Mouse (Mus musculus): ENCODE data around the gene Prph. TPM values are rescaled to one million over a fixed set of nuclear protein-coding genes. Genes with fewer than 3 reads are reported as not detected.
A peak's percentile ranks its signal among the peaks of the same experiment; 100 is the strongest.

The Prph gene
- polyA plus RNA-seq, 1 experiment from 2014 or later = 3.2 TPM

DNA sequence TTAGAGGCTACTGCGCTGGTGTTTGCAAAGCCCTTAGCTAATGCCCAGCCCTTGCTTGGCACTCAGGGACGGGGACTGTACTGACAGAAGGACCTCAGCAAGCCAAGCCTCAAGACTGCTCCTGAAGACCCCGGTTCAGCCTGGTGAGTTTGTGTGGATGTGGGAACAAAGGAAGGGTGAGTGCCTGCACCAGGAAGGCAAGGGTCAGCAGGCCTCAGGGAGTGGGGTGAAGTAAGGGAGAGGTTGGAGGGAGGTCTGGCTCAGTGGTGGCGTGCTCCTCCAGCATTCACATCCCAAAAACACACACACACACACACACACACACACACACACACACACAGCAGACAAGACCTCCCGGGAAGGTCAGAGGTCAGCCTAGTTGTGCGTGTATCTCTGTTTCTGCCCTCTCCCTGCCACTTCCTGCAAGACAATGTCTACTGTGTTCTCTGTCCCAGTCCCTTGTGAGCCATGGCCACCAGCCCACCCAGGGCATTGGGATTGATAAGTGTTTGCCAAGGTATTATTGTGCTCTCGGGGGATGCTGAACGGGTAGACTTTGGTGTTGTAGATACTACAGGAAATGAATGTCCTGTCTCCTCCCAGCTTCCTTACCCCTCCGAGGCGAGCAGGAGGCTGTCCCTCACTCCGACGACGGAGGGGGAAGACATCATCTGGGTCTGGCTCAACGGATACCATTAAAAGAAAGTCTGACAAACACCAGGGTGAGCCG is 23.4 kb downstream of the Prph start:
- H3K4me3 ChIP-seq (ENCODE audit: control insufficient read depth in 1 of 2, insufficient read depth in 1 of 2, low read depth in 1 of 2, low read length in 2 of 2) = no peak overlapping the region
- ATAC-seq (ENCODE audit: insufficient number of reproducible peaks, insufficient read depth, low FRiP score, low read depth) = no peak
- H3K9me3 ChIP-seq (ENCODE audit: control insufficient read depth, low read length) = no peaks in the 10 kb centered on the region
- 0 out of 2 replicates have a peak overlapping the region, but pooled peaks have one; percentile 21 for H3K9ac ChIP-seq (ENCODE audit: low read length)
- H3K36me3 ChIP-seq (ENCODE audit: control insufficient read depth, insufficient read depth, low read length) = peaks cover 62% of the 10 kb centered on the region
- peaks cover 10 to 23% of the 10 kb centered on the region in 2 experiments for H3K4me1 ChIP-seq (ENCODE audit: control insufficient read depth in 2 of 2, insufficient read depth in 2 of 2, low read length in 2 of 2)
- no peaks in the 10 kb centered on the region; the same call in 1 of the 2 replicates for H3K27me3 ChIP-seq (ENCODE audit: control insufficient read depth, insufficient read depth, low read length)
- H3K27ac ChIP-seq (replicated peaks in 1 of 2; ENCODE audit: control insufficient read depth in 1 of 2, insufficient read depth in 1 of 2, low read depth in 2 of 2, low read length in 2 of 2) = no peak overlapping the region
- no peak overlapping the region for H3K4me2 ChIP-seq (ENCODE audit: low read length)
- WGBS = 80% methylated on average over 15 of the region's 15 CpGs

DNA sequence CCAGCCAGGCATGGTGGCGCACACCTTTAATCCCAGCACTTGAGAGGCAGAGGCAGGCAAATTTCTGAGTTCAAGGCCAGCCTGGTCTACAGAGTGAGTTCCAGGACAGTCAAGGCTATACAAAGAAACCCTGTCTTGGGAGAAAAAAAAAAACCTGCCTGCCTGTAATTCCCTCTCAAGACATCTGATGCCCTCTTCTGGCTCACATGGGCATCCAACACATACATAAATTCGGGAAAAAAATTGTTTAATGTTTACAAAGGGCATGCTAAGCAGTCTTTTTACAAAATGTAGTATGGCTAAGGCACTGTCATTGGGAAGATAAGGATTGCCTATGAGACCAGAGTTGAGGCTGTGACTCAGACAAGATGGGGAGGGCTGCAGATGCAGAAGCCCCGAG is 24.8 kb downstream of the Prph start:
- Histone ChIP-seq H3K4me2 (ENCODE audit: low read length) (no peak overlapping the region), H3K27me3 (ENCODE audit: control insufficient read depth, insufficient read depth, low read length) (peaks cover 4% of the 10 kb centered on the region; the same call in 1 of the 2 replicates), H3K27ac (replicated peaks in 1 of 2; ENCODE audit: control insufficient read depth in 1 of 2, insufficient read depth in 1 of 2, low read depth in 2 of 2, low read length in 2 of 2) (no peak overlapping the region), H3K4me3 (ENCODE audit: control insufficient read depth in 1 of 2, insufficient read depth in 1 of 2, low read depth in 1 of 2, low read length in 2 of 2) (no peak overlapping the region), H3K4me1 (ENCODE audit: control insufficient read depth in 2 of 2, insufficient read depth in 2 of 2, low read length in 2 of 2) (peaks cover 5 to 19% of the 10 kb centered on the region in 2 experiments; a peak in 3 of 4 replicates), H3K36me3 (ENCODE audit: control insufficient read depth, insufficient read depth, low read length) (peaks cover 64% of the 10 kb centered on the region), H3K9ac (ENCODE audit: low read length) (no peak overlapping the region), H3K9me3 (ENCODE audit: control insufficient read depth, low read length) (no peaks in the 10 kb centered on the region)
- ATAC-seq (ENCODE audit: insufficient number of reproducible peaks, insufficient read depth, low FRiP score, low read depth) = no peak
- 81% methylated on average over 3 of the region's 3 CpGs for WGBS

DNA sequence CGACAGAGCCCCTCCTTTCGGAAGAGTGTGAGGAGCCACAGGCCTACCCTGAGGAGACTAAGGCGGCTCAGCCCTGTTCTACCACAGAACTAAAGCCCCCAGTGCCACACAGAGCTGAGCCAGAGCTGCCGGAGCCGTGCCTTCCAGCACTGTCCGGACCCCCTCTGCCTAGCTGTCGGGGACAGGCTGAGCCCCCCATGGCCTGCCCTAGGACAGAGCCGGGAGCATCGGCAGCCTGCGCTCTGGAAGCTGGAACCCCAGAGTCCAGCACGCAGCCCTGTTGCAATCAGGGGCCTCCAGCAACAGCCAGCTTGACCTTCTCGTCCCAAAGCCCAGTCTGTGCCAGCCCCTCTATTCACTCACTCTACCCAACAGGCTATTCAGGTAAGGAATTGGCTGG is 27.3 kb downstream of the Prph start:
- H3K9me3 ChIP-seq (ENCODE audit: control insufficient read depth, low read length) = no peaks in the 10 kb centered on the region
- 95% methylated on average over 12 of the region's 12 CpGs for WGBS

DNA sequence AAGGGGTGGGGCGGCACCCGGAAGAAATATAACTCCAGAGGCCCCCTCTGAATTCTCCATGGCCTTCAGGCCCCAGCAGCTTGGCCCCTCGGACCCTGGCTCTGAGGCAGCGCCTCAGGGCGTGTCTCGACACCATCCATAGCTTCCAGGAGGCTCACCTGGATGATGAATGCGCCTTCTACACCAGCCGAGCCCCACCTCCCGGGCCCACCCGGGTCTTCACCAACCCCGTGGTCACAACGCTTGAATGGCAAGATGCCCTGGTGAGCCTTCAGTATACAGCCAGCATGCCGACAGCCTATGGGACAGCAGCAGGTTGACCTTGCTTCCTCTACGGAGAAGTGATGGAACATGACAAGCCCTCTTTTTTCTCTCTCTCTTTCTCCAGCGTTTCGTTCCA is 27.9 kb downstream of the Prph start:
- no peak overlapping the region for H3K4me2 ChIP-seq (ENCODE audit: low read length)
- peaks cover 2 to 4% of the 10 kb centered on the region in 2 experiments; a peak in 2 of 4 replicates for H3K4me1 ChIP-seq (ENCODE audit: control insufficient read depth in 2 of 2, insufficient read depth in 2 of 2, low read length in 2 of 2)
- H3K27me3 ChIP-seq (ENCODE audit: control insufficient read depth, insufficient read depth, low read length) = peaks cover 35% of the 10 kb centered on the region
- peaks cover 51% of the 10 kb centered on the region for H3K36me3 ChIP-seq (ENCODE audit: control insufficient read depth, insufficient read depth, low read length)
- H3K9ac ChIP-seq (ENCODE audit: low read length) = no peak overlapping the region
- H3K27ac ChIP-seq (replicated peaks in 1 of 2; ENCODE audit: control insufficient read depth in 1 of 2, insufficient read depth in 1 of 2, low read depth in 2 of 2, low read length in 2 of 2) = no peak overlapping the region
- no peaks in the 10 kb centered on the region for H3K9me3 ChIP-seq (ENCODE audit: control insufficient read depth, low read length)
- ATAC-seq (ENCODE audit: insufficient number of reproducible peaks, insufficient read depth, low FRiP score, low read depth) = no peak
- H3K4me3 ChIP-seq (ENCODE audit: control insufficient read depth in 1 of 2, insufficient read depth in 1 of 2, low read depth in 1 of 2, low read length in 2 of 2) = no peak overlapping the region
- WGBS = 90% methylated on average over 16 of the region's 16 CpGs

More for the DNA sequence above, 27.3 kb downstream of the Prph start:
- H3K9ac ChIP-seq (ENCODE audit: low read length) = no peak overlapping the region
- peaks cover 29% of the 10 kb centered on the region for H3K27me3 ChIP-seq (ENCODE audit: control insufficient read depth, insufficient read depth, low read length)
- ATAC-seq (ENCODE audit: insufficient number of reproducible peaks, insufficient read depth, low FRiP score, low read depth) = no peak
- H3K4me2 ChIP-seq (ENCODE audit: low read length) = no peak overlapping the region
- H3K4me3 ChIP-seq (ENCODE audit: control insufficient read depth in 1 of 2, insufficient read depth in 1 of 2, low read depth in 1 of 2, low read length in 2 of 2) = no peak overlapping the region
- no peak overlapping the region for H3K27ac ChIP-seq (replicated peaks in 1 of 2; ENCODE audit: control insufficient read depth in 1 of 2, insufficient read depth in 1 of 2, low read depth in 2 of 2, low read length in 2 of 2)
- peaks cover 55% of the 10 kb centered on the region for H3K36me3 ChIP-seq (ENCODE audit: control insufficient read depth, insufficient read depth, low read length)
- H3K4me1 ChIP-seq (ENCODE audit: control insufficient read depth in 2 of 2, insufficient read depth in 2 of 2, low read length in 2 of 2) = peaks cover 2 to 4% of the 10 kb centered on the region in 2 experiments; a peak in 2 of 4 replicates

DNA sequence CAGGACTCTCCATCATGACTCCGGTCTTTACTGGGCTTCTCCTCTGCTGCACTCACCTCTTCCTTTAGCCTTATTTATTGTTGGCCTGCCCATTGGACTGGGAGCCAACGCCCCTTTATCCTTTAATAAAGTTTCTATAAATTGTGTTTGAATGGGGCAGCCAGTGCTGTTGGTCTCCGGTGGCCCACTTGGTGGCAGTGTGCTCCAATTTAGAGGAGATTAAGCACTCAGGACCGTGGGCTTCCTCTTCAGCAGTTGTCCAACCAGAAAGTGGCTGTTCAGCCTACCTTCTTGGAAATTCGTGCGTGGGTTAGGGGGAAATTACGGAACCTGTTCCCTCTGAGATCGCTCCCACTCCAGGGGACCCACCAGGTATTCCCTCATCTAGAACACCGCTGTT is 28.3 kb downstream of the Prph start:
- Histone ChIP-seq H3K4me1 (ENCODE audit: control insufficient read depth in 2 of 2, insufficient read depth in 2 of 2, low read length in 2 of 2) (peaks cover 4 to 7% of the 10 kb centered on the region in 2 experiments; a peak in 3 of 4 replicates), H3K9me3 (ENCODE audit: control insufficient read depth, low read length) (no peaks in the 10 kb centered on the region), H3K4me3 (ENCODE audit: control insufficient read depth in 1 of 2, insufficient read depth in 1 of 2, low read depth in 1 of 2, low read length in 2 of 2) (no peak overlapping the region), H3K9ac (ENCODE audit: low read length) (no peak overlapping the region), H3K36me3 (ENCODE audit: control insufficient read depth, insufficient read depth, low read length) (peaks cover 46% of the 10 kb centered on the region), H3K27ac (replicated peaks in 1 of 2; ENCODE audit: control insufficient read depth in 1 of 2, insufficient read depth in 1 of 2, low read depth in 2 of 2, low read length in 2 of 2) (no peak overlapping the region), H3K4me2 (ENCODE audit: low read length) (no peak overlapping the region), H3K27me3 (ENCODE audit: control insufficient read depth, insufficient read depth, low read length) (peaks cover 39% of the 10 kb centered on the region)
- ATAC-seq (ENCODE audit: insufficient number of reproducible peaks, insufficient read depth, low FRiP score, low read depth) = no peak
- WGBS = 69% methylated on average over 9 of the region's 9 CpGs

DNA sequence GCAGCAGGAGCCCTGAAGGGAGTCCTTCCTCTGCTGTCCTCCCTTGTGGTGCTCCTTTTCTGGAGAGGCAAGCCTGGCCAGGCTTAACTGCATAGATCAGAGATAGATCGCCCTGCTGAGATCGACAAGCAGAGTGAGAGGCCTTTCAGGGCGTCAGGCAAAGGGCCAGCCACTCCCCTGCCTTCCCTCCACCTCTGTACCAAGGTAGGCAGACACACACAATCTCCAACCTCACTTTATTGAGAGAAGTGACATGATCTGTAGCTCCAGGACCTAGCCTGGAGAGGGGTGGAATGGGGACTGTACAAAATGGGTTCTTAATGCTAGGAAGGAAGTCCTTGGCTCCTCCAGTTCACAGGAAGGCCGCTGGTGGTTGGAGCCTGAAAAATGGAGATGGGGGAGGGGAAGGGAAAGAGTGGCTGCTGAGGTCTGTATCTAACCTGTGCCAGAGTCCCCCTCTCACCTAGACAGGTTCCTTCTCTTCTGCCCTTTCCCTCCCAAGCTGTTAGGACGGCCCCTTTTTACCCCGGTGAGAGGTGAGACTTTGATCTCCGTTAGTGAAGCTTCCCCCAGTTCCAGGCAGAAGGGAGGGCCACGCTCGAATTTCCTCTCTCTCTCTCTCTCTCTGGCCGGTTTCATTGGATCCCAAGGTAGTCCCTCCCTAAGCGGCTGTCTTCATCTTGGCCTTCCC is 29.0 kb downstream of the Prph start:
- Histone ChIP-seq H3K36me3 (ENCODE audit: control insufficient read depth, insufficient read depth, low read length) (peaks cover 40% of the 10 kb centered on the region), H3K9ac (ENCODE audit: low read length) (no peak overlapping the region), H3K4me2 (ENCODE audit: low read length) (peak overlapping the region; percentile 5; the same call in 1 of the 2 replicates), H3K27ac (replicated peaks in 1 of 2; ENCODE audit: control insufficient read depth in 1 of 2, insufficient read depth in 1 of 2, low read depth in 2 of 2, low read length in 2 of 2) (no peak overlapping the region), H3K27me3 (ENCODE audit: control insufficient read depth, insufficient read depth, low read length) (peaks cover 46% of the 10 kb centered on the region), H3K4me3 (ENCODE audit: control insufficient read depth in 1 of 2, insufficient read depth in 1 of 2, low read depth in 1 of 2, low read length in 2 of 2) (no peak overlapping the region), H3K9me3 (ENCODE audit: control insufficient read depth, low read length) (no peaks in the 10 kb centered on the region), H3K4me1 (ENCODE audit: control insufficient read depth in 2 of 2, insufficient read depth in 2 of 2, low read length in 2 of 2) (peaks cover 3 to 4% of the 10 kb centered on the region in 2 experiments; a peak in 2 of 4 replicates)
- ATAC-seq (ENCODE audit: insufficient number of reproducible peaks, insufficient read depth, low FRiP score, low read depth) = no peak
- 18% methylated on average over 11 of the region's 11 CpGs for WGBS

DNA sequence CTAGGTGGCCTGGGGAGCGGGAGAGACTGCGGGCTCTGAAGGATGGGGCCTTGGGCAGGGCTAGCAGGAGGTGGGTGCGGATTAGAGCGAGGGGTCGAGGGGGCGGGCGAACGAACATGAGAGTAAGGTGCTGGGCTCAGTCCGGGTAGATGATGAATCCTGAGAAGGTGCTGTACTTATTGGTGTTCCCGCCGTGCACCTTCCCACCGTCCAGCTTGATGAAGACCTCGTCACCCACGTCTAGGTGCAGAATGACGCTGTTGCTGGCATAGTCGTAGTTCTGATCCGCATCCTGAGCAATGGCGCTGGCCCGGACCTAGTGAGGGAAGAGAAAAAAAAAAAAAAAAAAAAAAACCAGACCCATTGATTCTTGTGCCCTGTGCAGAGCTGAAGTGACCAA is 29.6 kb downstream of the Prph start:
- no peak for ATAC-seq (ENCODE audit: insufficient number of reproducible peaks, insufficient read depth, low FRiP score, low read depth)
- H3K27me3 ChIP-seq (ENCODE audit: control insufficient read depth, insufficient read depth, low read length) = peaks cover 52% of the 10 kb centered on the region
- WGBS = 15% methylated on average over 19 of the region's 19 CpGs
- peaks cover 36% of the 10 kb centered on the region for H3K36me3 ChIP-seq (ENCODE audit: control insufficient read depth, insufficient read depth, low read length)
- peaks cover 3 to 4% of the 10 kb centered on the region in 2 experiments; a peak in 2 of 4 replicates for H3K4me1 ChIP-seq (ENCODE audit: control insufficient read depth in 2 of 2, insufficient read depth in 2 of 2, low read length in 2 of 2)
- H3K9ac ChIP-seq (ENCODE audit: low read length) = no peak overlapping the region
- peak overlapping the region; percentile 5; the same call in 1 of the 2 replicates for H3K4me2 ChIP-seq (ENCODE audit: low read length)
- H3K27ac ChIP-seq (replicated peaks in 1 of 2; ENCODE audit: control insufficient read depth in 1 of 2, insufficient read depth in 1 of 2, low read depth in 2 of 2, low read length in 2 of 2) = no peak overlapping the region
- no peaks in the 10 kb centered on the region for H3K9me3 ChIP-seq (ENCODE audit: control insufficient read depth, low read length)
- no peak overlapping the region for H3K4me3 ChIP-seq (ENCODE audit: control insufficient read depth in 1 of 2, insufficient read depth in 1 of 2, low read depth in 1 of 2, low read length in 2 of 2)

Measured in heart, embryonic 14.5 days (tissue).